Mouse (Mus musculus) left cerebral cortex, adult 9 months (tissue): ENCODE data around the gene Nusap1.
"Not testable (repeated sequence)": the region's sequence is repeated elsewhere in the genome, so short reads cannot be mapped to it uniquely, and the experiment has no call there.

Source experiments
- DNase-seq, 2 experiments: peaks; one replicate each; pipeline ENCODE4 v3.0.0; 2022; ENCODE audit warnings: low spot score in 2 of 2

Gene Nusap1

GRCm38 (mm10) chr2:119618199-119618982 is at the start of gene Nusap1, which contains the start of gene Oip5:
Gene Nusap1, plus strand, starts transcription at chr2:119618298.
Gene Oip5, minus strand, starts transcription at chr2:119618469.
- DNase-seq = peak; percentile 91 to 96

- DNase-seq = no peak
Measured at GRCm38 (mm10) chr2:119572471-119572870, 45.6 kb upstream of the Nusap1 start.

DNA sequence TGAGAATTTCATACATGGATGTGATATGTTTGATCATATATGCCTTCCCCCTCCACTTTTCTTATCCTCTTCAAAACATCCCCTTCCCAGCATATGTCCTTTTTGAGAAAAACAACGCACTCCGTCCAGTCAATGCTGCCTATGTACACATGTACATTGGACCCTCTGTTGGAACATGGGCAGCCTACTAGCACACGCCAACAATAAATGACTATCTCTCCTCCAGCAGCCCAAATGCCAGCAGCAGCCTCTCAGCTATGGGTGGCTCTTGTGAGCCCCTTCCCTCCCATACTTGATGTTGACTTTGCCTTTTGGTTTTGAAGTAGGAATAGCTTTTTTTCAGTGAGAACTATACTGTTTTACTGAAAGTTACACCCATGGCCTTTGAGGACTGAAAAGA is 36.5 kb upstream of the Nusap1 start:
- no peak for DNase-seq

DNA sequence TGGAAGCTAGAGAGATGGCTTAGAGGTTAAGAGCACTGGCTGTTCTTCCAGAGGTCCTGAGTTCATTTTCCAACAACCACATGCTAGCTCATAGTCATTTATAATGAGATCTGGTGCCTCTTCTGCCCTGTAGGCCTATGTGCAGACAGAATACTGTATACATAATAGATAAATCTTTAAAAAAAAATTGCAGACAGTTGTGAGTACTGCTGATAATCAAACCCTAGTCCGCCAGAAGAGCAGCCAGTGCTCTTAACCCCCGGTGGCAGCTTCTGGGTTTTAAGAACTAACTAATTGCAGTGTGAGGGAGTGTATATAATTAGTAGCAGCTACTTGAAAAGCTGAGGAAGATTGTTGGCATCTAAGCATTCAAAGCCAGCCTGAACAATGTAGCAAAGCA is 34.7 kb upstream of the Nusap1 start:
- DNase-seq = no peak

DNA sequence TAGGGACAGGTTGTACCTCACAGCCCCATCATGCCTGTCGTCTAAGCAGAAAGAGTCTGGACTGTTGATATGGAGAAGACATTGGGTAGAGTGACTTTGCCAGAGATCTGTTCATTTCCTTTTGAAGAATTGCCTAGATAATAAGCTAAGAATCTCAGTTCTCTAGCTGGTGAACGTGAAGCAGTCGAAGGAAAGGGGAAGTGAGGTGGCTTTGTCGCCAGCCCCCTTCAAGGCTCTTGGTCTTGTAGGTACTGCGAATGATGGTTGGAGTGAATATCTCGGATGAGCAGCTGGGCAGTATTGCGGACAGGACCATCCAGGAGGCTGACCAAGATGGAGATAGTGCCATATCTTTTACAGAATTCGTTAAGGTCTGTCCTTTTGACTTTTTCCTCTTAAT is 33.8 kb upstream of the Nusap1 start:
- no peak for DNase-seq

DNA sequence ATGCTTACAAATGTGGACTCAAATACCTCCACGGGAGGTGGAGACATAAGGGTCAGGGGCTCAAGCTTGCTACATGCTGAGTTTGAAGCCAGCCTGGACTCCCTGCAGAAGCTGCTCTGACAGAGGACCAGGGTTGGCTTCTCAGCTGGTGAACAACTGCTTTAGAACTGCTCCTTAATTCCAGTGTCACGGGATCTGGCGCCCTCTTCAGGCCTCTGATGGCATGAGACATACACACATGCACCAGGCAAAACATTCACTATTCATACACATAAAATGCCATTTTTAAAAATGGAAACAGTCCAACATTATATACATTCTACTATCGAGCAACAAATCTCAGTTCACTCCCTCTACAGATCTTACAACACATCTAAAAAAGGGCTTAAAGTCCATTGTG is 30.7 kb upstream of the Nusap1 start:
- DNase-seq = peak in 1 of 2 experiments; percentile 34

GRCm38 (mm10) chr2:119591247-119591646 is 26.9 kb upstream of the Nusap1 start:
- no peak for DNase-seq

DNA sequence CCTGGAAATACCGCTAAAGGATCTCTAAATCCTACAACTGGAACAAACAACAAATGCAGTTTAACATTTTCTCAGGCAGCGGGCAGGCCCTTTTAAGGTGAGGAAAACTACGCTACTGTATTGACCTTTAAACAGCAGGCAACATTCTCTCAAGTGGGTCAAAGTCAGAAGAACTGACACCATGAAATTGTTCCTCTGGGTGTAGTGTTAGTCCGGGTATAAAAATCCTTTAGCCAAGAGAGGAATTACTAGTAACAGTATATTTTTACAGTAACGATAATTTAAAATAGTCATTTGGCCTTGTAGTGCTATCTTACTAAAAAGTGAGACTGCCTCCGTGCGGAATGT is 24.4 kb upstream of the Nusap1 start:
- no peak for DNase-seq

DNA sequence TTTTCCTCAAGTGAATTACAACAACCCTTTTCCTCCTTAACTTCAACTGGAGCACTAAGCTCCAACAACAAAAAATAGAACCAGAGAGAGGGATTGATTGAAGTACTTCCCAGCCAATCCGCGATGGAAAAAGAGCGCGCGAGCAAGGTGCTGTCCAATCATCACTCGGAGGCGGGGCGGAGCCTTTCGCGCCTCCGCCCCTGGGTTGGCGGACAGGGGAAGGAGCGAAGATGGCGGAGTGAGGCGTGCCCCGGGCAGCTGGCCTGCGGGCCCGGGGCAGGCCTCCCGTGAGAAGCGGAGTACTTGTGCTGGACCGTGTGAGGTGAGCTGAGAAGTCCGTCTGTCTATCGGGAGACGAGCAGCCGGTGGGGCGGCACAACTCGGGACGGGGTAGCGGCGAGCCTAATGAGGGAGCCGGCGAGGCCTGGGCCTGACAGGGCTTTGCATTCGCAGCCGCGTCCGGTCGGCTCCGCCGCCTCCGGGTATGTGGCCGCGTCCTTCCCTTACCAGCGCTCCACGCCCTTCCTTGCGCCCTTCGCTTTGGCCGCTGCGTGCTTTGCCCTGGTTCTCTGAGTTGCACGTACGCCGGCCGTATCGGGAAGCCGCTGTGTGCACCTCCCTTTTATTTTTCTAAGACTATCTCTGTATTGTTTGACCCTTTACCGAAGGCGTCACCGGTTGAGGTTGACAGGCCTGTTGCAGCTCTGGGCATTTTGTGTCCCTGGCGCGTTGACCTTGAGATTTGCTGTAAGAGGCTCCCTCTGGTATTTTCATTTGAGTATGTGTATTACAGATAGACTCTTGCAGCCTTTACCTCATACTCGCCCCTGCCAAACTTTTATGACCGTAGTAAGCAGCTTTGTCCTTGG is 23.8 kb upstream of the Nusap1 start:
- DNase-seq = peak; percentile 87 to 98

DNA sequence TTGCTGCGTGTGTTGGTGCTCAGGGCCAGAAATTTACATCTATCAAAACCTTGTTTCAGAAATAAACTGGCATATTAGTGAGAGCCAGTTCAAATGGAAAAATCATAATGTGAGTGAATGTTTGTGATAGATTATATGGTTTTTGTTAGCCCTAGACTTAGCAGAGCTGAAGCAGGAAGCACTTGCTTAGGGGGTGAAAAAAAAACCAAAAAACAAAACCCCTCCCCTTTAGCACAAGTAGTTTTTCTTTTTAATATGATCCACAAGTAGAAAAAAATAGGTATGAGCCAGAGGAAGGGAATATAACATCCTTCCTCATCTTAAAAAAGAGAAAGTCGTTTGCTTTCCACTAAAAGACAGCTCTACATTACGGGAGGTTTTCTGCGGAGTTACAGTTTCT is 22.8 kb upstream of the Nusap1 start:
- DNase-seq = no peak

GRCm38 (mm10) chr2:119596781-119597330 is 21.2 kb upstream of the Nusap1 start:
- DNase-seq = peak in 1 of 2 experiments; percentile 65

- DNase-seq = peak in 1 of 2 experiments; percentile 31
Measured at GRCm38 (mm10) chr2:119601027-119601426, 17.1 kb upstream of the Nusap1 start.

DNA sequence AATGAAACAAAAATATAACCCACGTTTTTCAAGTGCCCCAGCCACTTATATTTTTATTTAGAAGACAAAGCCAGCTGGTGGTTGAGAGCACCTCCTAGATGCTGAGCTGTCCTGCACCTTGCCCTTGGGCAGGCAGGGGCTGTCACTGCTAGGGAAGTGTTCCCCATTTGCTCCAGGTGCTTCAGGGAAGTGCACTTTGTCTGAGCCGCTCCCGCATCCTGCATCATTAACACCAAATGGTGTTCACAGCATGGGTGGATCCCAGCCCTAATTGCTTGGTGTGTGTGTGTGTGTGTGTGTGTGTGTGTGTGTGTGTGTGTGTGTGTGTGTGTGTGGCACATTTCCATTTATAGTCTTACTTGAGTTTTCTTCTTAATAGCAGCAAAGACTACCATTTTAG is 16.5 kb upstream of the Nusap1 start:
- DNase-seq = not testable (repeated sequence)

DNA sequence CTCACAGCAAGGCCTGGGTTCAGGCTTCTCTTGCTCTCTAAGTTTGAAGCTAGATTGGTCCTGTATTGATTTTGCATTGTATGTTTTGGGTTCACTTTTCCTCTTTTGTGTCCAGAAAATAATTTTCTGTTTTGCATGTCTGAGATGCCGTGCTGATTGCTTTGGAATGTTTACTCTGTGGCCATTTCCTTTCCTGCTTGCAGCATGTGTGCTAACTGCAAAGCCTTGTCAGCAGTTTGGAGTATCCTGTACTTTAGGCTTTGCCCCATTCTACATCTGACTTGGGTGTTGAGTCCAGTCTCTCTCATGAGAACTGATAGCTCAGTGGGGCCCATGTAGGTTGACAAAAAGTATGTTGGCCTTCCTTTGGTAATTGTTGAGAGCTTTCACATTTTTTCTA is 15.6 kb upstream of the Nusap1 start:
- DNase-seq = no peak

DNA sequence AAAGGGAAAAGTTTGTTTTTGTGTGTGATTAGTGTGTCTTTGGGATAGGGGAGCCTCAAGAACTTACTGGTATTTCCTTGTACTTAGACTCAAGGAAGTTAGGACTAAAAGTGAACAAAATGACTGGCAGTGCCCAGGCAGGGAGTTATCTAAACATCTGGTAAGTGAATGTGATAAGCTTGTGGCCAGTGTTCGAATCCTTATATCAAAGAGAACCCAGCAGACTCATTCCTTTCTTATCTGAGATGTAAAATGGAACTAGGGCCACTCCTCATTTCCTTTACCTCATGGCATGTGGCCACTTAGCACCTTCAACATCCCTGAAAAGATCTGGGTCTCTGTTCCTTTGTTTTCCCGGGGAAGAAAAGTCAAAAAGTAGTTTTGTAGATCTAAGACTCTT is 14.2 kb upstream of the Nusap1 start:
- DNase-seq = no peak

DNA sequence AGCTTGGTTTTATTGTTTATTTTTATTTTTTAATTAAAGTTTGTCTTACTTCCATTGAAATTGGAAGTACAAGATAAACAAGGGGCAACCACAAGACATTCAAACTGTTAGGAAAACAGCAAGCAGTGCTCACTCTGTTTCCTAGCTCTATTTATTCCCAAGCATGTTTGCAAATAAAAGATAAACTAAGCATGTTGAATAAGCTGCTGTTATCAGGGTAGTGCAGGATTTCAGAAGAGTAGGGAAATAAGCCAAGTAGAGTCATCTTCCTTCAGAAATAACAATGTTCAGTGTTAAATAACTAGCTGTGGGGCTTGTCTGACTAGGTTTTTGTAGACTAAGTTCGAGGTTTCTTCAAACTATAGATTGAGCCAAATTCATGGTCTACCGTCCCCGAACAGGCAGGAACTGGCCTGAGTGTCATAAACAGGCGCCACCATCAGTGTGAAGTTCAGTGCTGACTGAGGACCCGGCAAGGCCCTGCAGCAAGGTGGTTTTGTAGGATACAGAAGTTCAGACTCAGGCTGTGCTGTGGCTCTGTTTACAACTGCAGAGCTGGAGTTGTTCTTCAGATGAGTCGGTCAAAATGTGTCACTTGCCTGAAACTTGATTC is 12.6 kb upstream of the Nusap1 start:
- no peak for DNase-seq

- no peak for DNase-seq
Measured at GRCm38 (mm10) chr2:119607023-119607422, 11.1 kb upstream of the Nusap1 start.

GRCm38 (mm10) chr2:119617841-119618198 is 278 bp upstream of the Nusap1 start:
- DNase-seq = no peak

GRCm38 (mm10) chr2:119619002-119619401 is 904 bp downstream of the Nusap1 start:
- not testable (repeated sequence) for DNase-seq

- DNase-seq = no peak
Measured at GRCm38 (mm10) chr2:119621302-119621701, 3.2 kb downstream of the Nusap1 start.

DNA sequence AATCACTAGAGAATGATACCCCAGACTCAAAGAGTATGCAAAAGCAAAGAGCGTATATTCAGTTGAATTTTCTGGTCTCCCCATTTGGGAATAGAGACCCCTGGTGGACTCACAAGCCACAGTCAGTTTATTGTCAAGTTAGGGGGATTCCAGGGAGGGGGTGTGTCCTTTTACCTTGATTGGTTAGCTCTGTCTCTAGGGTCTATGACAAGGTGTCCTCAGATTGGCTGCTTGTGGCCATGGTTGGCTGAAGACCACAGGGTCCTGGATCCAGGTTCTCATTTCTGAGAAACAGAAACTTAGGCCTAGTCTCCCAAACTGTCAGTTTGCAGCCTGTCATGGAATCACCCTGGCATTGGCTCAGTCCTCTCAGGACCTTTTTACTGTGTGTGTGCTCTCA is 18.7 kb downstream of the Nusap1 start:
- DNase-seq = no peak

- no peak for DNase-seq
Measured at GRCm38 (mm10) chr2:119641214-119641912, 23.3 kb downstream of the Nusap1 start.
